Mouse (Mus musculus): ENCODE results near the gene Shld1. TPM values are rescaled to one million over a fixed set of nuclear protein-coding genes. Genes with fewer than 3 reads are reported as not detected.

Gene Shld1
- polyA plus RNA-seq, 1 experiment from 2014 or later: 15.3 TPM

GRCm38 (mm10) chr2:132697256-132697655, 10.5 kb downstream of the Shld1 start:
- WGBS (ENCODE audit: insufficient replicate concordance): 81% methylated on average over 5 of the region's 5 CpGs
- H3K4me2 ChIP-seq: no peak overlapping the region
- H3K9me3 ChIP-seq (replicated peaks; ENCODE audit: control insufficient read depth, low read length): no peaks in the 10 kb centered on the region
- H3K9ac ChIP-seq (ENCODE audit: low read depth, low read length): no peak overlapping the region
- no peak; the same call in 1 of the 2 replicates for ATAC-seq (replicated peaks; ENCODE audit: insufficient number of reproducible peaks, low FRiP score, low TSS enrichment)
- H3K27ac ChIP-seq (ENCODE audit: low read depth, low read length): 0 out of 2 replicates have a peak overlapping the region, but pooled peaks have one; percentile 4
- H3K4me1 ChIP-seq (ENCODE audit: control insufficient read depth, insufficient read depth, low read length): peaks cover 12% of the 10 kb centered on the region; the same call in 1 of the 2 replicates
- H3K27me3 ChIP-seq (ENCODE audit: control insufficient read depth, insufficient read depth, low read length): no peaks in the 10 kb centered on the region
- no peaks in the 10 kb centered on the region for H3K36me3 ChIP-seq (ENCODE audit: control insufficient read depth, insufficient read depth, low read length)
- H3K4me3 ChIP-seq (ENCODE audit: low read depth, low read length): no peak overlapping the region

- Histone ChIP-seq H3K27ac (ENCODE audit: low read depth, low read length) (no peak overlapping the region), H3K27me3 (ENCODE audit: control insufficient read depth, insufficient read depth, low read length) (no peaks in the 10 kb centered on the region), H3K36me3 (ENCODE audit: control insufficient read depth, insufficient read depth, low read length) (no peaks in the 10 kb centered on the region), H3K4me3 (ENCODE audit: low read depth, low read length) (no peak overlapping the region), H3K9me3 (replicated peaks; ENCODE audit: control insufficient read depth, low read length) (no peaks in the 10 kb centered on the region), H3K9ac (ENCODE audit: low read depth, low read length) (no peak overlapping the region), H3K4me2 (no peak overlapping the region), H3K4me1 (ENCODE audit: control insufficient read depth, insufficient read depth, low read length) (peaks cover 12% of the 10 kb centered on the region; the same call in 1 of the 2 replicates)
- ATAC-seq (replicated peaks; ENCODE audit: insufficient number of reproducible peaks, low FRiP score, low TSS enrichment): no peak
- whole genome bisulfite sequencing (ENCODE audit: insufficient replicate concordance): 71% methylated on average over 7 of the region's 7 CpGs
Observed at GRCm38 (mm10) chr2:132697695-132698094, 11.0 kb downstream of the Shld1 start.

GRCm38 (mm10) chr2:132698420-132698819, 11.7 kb downstream of the Shld1 start:
- WGBS (ENCODE audit: insufficient replicate concordance): 56% methylated on average over 6 of the region's 6 CpGs
- H3K9me3 ChIP-seq (replicated peaks; ENCODE audit: control insufficient read depth, low read length): no peaks in the 10 kb centered on the region
- 0 out of 2 replicates have a peak overlapping the region, but pooled peaks have one; percentile 18 for H3K9ac ChIP-seq (ENCODE audit: low read depth, low read length)
- H3K4me1 ChIP-seq (ENCODE audit: control insufficient read depth, insufficient read depth, low read length): peaks cover 12% of the 10 kb centered on the region; the same call in 1 of the 2 replicates
- H3K27me3 ChIP-seq (ENCODE audit: control insufficient read depth, insufficient read depth, low read length): no peaks in the 10 kb centered on the region
- H3K4me2 ChIP-seq: no peak overlapping the region
- no peak for ATAC-seq (replicated peaks; ENCODE audit: insufficient number of reproducible peaks, low FRiP score, low TSS enrichment)
- no peak overlapping the region for H3K4me3 ChIP-seq (ENCODE audit: low read depth, low read length)
- H3K27ac ChIP-seq (ENCODE audit: low read depth, low read length): peak overlapping the region; percentile 37; the same call in 1 of the 2 replicates
- no peaks in the 10 kb centered on the region for H3K36me3 ChIP-seq (ENCODE audit: control insufficient read depth, insufficient read depth, low read length)

- Histone ChIP-seq H3K36me3 (ENCODE audit: control insufficient read depth, insufficient read depth, low read length) (no peaks in the 10 kb centered on the region), H3K27me3 (ENCODE audit: control insufficient read depth, insufficient read depth, low read length) (no peaks in the 10 kb centered on the region), H3K4me3 (ENCODE audit: low read depth, low read length) (no peak overlapping the region), H3K4me1 (ENCODE audit: control insufficient read depth, insufficient read depth, low read length) (peaks cover 12% of the 10 kb centered on the region; the same call in 1 of the 2 replicates), H3K27ac (ENCODE audit: low read depth, low read length) (no peak overlapping the region), H3K9ac (ENCODE audit: low read depth, low read length) (no peak overlapping the region), H3K4me2 (no peak overlapping the region), H3K9me3 (replicated peaks; ENCODE audit: control insufficient read depth, low read length) (no peaks in the 10 kb centered on the region)
- ATAC-seq (replicated peaks; ENCODE audit: insufficient number of reproducible peaks, low FRiP score, low TSS enrichment): no peak
- 92% methylated on average over 4 of the region's 4 CpGs for WGBS (ENCODE audit: insufficient replicate concordance)
Observed at GRCm38 (mm10) chr2:132700921-132701320, 14.2 kb downstream of the Shld1 start.

- peaks cover 11% of the 10 kb centered on the region; the same call in 1 of the 2 replicates for H3K4me1 ChIP-seq (ENCODE audit: control insufficient read depth, insufficient read depth, low read length)
- H3K4me3 ChIP-seq (ENCODE audit: low read depth, low read length): no peak overlapping the region
- no peak for ATAC-seq (replicated peaks; ENCODE audit: insufficient number of reproducible peaks, low FRiP score, low TSS enrichment)
- no peaks in the 10 kb centered on the region for H3K27me3 ChIP-seq (ENCODE audit: control insufficient read depth, insufficient read depth, low read length)
- H3K36me3 ChIP-seq (ENCODE audit: control insufficient read depth, insufficient read depth, low read length): no peaks in the 10 kb centered on the region
- no peak overlapping the region for H3K27ac ChIP-seq (ENCODE audit: low read depth, low read length)
- H3K9ac ChIP-seq (ENCODE audit: low read depth, low read length): no peak overlapping the region
- WGBS (ENCODE audit: insufficient replicate concordance): 21% methylated on average over 7 of the region's 7 CpGs
- no peak overlapping the region for H3K4me2 ChIP-seq
- H3K9me3 ChIP-seq (replicated peaks; ENCODE audit: control insufficient read depth, low read length): no peaks in the 10 kb centered on the region
Observed at GRCm38 (mm10) chr2:132701451-132701886, 14.7 kb downstream of the Shld1 start.

GRCm38 (mm10) chr2:132705251-132705992, 18.7 kb downstream of the Shld1 start:
- no peak overlapping the region for H3K9ac ChIP-seq (ENCODE audit: low read depth, low read length)
- 79% methylated on average over 10 of the region's 10 CpGs for WGBS (ENCODE audit: insufficient replicate concordance)
- ATAC-seq (replicated peaks; ENCODE audit: insufficient number of reproducible peaks, low FRiP score, low TSS enrichment): no peak

GRCm38 (mm10) chr2:132706309-132706708, 19.6 kb downstream of the Shld1 start:
- Histone ChIP-seq H3K36me3 (ENCODE audit: control insufficient read depth, insufficient read depth, low read length) (no peaks in the 10 kb centered on the region), H3K9ac (ENCODE audit: low read depth, low read length) (no peak overlapping the region), H3K4me1 (ENCODE audit: control insufficient read depth, insufficient read depth, low read length) (no peaks in the 10 kb centered on the region), H3K9me3 (replicated peaks; ENCODE audit: control insufficient read depth, low read length) (no peaks in the 10 kb centered on the region), H3K4me2 (no peak overlapping the region), H3K4me3 (ENCODE audit: low read depth, low read length) (no peak overlapping the region), H3K27me3 (ENCODE audit: control insufficient read depth, insufficient read depth, low read length) (no peaks in the 10 kb centered on the region), H3K27ac (ENCODE audit: low read depth, low read length) (no peak overlapping the region)
- ATAC-seq (replicated peaks; ENCODE audit: insufficient number of reproducible peaks, low FRiP score, low TSS enrichment): no peak
- WGBS (ENCODE audit: insufficient replicate concordance): 83% methylated on average over 3 of the region's 3 CpGs

More at GRCm38 (mm10) chr2:132705251-132705992, 18.7 kb downstream of the Shld1 start:
- Histone ChIP-seq H3K27ac (ENCODE audit: low read depth, low read length) (no peak overlapping the region), H3K4me3 (ENCODE audit: low read depth, low read length) (no peak overlapping the region), H3K9me3 (replicated peaks; ENCODE audit: control insufficient read depth, low read length) (no peaks in the 10 kb centered on the region), H3K4me2 (no peak overlapping the region), H3K36me3 (ENCODE audit: control insufficient read depth, insufficient read depth, low read length) (no peaks in the 10 kb centered on the region), H3K27me3 (ENCODE audit: control insufficient read depth, insufficient read depth, low read length) (no peaks in the 10 kb centered on the region), H3K4me1 (ENCODE audit: control insufficient read depth, insufficient read depth, low read length) (no peaks in the 10 kb centered on the region)

GRCm38 (mm10) chr2:132710488-132710887, 23.8 kb downstream of the Shld1 start:
- H3K4me2 ChIP-seq: no peak overlapping the region
- H3K27me3 ChIP-seq (ENCODE audit: control insufficient read depth, insufficient read depth, low read length): no peaks in the 10 kb centered on the region
- no peak overlapping the region for H3K27ac ChIP-seq (ENCODE audit: low read depth, low read length)
- no peaks in the 10 kb centered on the region; the same call in 1 of the 2 replicates for H3K4me1 ChIP-seq (ENCODE audit: control insufficient read depth, insufficient read depth, low read length)
- no peaks in the 10 kb centered on the region for H3K9me3 ChIP-seq (replicated peaks; ENCODE audit: control insufficient read depth, low read length)
- no peak for ATAC-seq (replicated peaks; ENCODE audit: insufficient number of reproducible peaks, low FRiP score, low TSS enrichment)
- 74% methylated on average over 2 of the region's 2 CpGs for WGBS (ENCODE audit: insufficient replicate concordance)
- H3K9ac ChIP-seq (ENCODE audit: low read depth, low read length): no peak overlapping the region
- no peaks in the 10 kb centered on the region for H3K36me3 ChIP-seq (ENCODE audit: control insufficient read depth, insufficient read depth, low read length)
- H3K4me3 ChIP-seq (ENCODE audit: low read depth, low read length): no peak overlapping the region

Data from heart, embryonic 11.5 days (tissue).